Mouse (Mus musculus): ENCODE measurements around the gene Utp6.

Utp6 gene

GRCm38 (mm10) chr11:79962877-79963183, 640 bp upstream of the Utp6 start:
- DNase-seq (ENCODE audit: low read depth, low spot score), result no peak

GRCm38 (mm10) chr11:79961346-79962124, 655 bp downstream of the Utp6 start:
- DNase-seq (ENCODE audit: low read depth, low spot score), result peak; percentile 51

DNA sequence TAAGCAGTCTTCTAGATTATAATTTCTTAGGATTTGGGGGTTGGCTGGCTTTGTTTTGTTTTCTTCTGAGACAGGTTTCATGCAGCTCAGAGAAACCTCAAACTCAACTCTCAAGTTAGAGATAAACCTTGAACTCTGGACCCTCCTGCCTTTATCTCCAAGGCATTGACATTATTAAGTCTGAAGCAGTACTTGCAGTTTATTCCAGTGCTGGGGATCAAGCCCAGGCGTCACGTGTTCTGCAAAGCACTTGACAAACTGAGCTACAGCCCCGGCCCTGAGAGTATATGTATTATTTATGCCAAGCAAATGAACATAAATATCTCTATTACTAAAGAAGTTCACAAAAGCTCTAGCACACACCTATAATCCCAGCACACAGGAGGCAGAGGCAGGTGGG, 14.9 kb downstream of the Utp6 start:
- no peak for DNase-seq (ENCODE audit: low read depth, low spot score)

DNA sequence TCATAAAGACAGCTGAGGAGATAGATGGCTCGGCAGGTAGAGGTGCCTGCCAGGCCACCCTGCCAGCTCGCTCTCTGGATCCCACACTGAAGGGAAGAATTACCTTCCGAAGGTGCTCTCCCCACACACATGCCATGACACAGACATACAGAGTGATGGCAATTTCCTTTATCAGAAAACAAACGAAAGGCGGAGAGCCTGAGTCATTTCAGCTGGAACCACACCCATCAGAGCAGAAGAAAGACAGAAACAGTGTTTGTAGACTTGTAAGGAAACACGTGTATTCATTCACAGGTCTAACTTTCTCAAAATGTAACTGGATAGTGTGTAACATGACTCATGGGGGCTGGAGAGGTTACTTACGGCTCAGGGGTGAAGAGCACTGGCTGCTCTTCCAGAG, 18.6 kb downstream of the Utp6 start:
- no peak for DNase-seq (ENCODE audit: low read depth, low spot score)

DNA sequence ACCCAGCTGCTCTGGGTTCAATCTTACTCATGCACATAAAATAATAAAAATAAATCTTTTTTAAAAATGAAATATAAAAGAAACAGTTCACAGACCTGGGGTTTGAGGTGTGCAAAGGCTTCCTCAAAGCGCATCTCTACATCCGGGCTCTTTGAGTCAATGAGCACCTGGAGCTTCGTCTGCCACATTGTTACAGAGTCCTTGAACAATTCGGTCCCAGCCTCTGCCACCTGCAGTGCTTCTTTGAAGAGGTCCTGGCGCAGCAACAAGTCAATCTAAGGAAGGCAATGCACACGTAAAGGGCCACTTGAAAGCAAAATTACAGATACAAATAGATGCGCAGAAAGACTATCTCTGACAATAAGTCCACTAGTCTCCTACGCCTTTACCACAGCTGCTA, 19.1 kb downstream of the Utp6 start:
- DNase-seq (ENCODE audit: low read depth, low spot score), result peak; percentile 53

DNA sequence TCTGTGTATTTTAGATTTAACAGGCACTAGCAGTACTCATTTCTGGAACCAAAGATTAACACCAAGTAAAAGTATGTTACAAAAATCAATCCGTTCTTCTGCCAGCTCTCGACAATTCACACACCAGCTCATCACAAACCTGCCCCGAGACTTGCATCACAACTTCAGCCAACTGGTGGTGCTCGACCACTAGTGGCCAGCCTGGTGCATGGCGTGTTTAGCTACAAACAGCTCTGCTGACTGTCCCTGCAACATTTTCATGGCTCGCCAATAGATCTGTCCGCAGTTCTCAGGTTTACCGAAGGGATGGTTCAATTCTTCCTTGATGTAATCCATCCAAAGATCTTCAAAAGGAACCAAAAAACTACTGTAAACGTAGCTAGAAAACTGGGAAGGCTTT, 26.4 kb downstream of the Utp6 start:
- peak; percentile 54 for DNase-seq (ENCODE audit: low read depth, low spot score)

DNA sequence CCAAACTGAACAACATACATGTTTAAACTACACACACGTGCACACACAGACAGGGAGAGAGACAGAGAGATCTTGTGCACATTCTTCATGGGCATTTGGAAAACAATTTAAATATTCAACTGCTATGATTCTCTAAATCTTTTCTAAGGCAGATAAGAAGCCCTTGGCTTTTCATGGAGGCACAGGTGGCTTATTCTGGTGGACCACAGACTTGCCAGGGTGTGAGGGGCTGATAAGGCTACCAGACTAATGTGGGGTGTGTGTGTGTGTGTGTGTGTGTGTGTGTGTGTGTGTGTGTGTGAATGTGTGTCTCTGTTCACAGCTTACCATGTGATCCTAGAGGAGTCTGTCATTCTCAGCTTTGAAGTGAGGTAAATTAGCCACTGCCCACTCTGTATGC, 39.4 kb downstream of the Utp6 start:
- DNase-seq (ENCODE audit: low read depth, low spot score), result no peak

GRCm38 (mm10) chr11:79922157-79922556, 40.0 kb downstream of the Utp6 start:
- DNase-seq (ENCODE audit: low read depth, low spot score), result no peak

GRCm38 (mm10) chr11:79920505-79921025, 41.6 kb downstream of the Utp6 start:
- DNase-seq (ENCODE audit: low read depth, low spot score), result no peak

- peak; percentile 84 for DNase-seq (ENCODE audit: low read depth, low spot score)
Observed at GRCm38 (mm10) chr11:79919685-79920504, 42.3 kb downstream of the Utp6 start.

DNA sequence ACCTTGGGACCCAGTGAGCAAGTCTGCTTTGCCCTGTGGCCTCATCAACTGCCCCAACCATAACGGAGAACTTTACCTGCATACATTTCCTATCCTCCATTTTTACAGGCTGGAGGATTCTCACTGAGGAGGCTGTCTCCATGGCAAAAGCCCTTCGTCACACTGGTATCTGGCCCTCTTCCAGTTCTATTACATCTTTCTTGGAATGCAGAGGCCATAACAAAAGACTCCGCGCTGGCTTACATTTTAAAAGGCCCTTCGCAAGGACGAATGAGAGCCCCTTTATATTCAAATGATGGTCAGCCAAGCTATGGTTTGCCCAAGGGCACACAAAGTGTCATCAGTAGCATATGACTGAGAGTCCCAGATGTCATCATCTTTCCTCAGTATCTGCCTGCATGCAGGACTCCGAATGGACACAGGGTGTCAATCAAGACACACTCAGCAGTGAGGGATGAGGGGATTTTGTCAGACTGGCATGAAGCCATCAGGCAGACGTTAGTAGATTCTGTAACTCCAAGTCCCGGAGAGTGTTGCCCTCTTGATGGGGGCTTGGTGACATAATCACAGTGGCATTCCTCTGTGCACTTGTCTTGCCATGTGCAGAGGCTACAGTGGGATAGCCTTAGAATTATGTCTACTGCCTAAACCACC, 46.4 kb downstream of the Utp6 start:
- DNase-seq (ENCODE audit: low read depth, low spot score), result peak; percentile 25

DNA sequence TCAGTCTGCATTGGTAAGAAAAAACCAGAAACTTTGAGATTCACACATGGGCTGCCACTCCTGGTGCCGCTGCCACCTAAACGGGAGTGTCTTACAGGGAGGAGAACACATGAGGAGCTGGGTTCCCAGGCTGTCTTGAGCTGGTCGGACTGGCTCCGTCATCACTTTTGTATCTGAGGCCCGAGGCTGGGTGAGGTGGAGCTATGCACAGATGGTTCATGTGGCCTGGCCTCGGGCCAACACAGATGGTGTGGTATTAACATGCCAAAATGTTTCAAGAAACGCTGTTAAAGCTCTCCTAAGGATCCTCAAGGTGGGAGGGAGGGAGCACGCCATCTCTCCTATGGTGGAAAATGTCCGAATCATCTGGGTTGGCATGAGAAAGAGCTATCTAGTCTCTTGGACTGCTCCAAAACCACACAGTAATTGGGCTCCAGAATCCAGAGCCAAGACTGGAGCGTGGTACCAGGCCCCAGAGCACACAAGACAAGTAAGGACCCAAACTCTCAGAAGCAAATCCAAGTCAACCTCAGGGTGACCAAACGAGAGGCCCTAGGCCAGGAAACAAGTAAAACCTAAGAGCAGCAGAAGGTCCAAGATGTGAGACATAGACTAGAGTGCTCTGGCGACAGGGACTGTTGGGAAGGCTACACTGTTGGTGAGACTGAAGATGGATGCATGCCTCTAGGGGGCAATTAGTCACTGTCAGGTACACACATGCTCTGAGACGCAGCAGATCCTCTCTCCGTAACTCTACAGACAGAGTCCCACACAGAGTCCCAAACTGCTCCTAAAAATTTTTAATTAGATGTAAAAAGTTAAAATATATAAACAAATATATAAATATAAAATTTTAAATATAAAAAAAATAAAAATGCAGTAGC, 53.3 kb downstream of the Utp6 start:
- no peak for DNase-seq (ENCODE audit: low read depth, low spot score)

- DNase-seq (ENCODE audit: low read depth, low spot score), result no peak
Observed at GRCm38 (mm10) chr11:79906920-79907319, 55.3 kb downstream of the Utp6 start.

GRCm38 (mm10) chr11:79902881-79903481, 59.2 kb downstream of the Utp6 start:
- DNase-seq (ENCODE audit: low read depth, low spot score), result peak; percentile 71

GRCm38 (mm10) chr11:79901146-79901545, 61.0 kb downstream of the Utp6 start:
- DNase-seq (ENCODE audit: low read depth, low spot score), result no peak

DNA sequence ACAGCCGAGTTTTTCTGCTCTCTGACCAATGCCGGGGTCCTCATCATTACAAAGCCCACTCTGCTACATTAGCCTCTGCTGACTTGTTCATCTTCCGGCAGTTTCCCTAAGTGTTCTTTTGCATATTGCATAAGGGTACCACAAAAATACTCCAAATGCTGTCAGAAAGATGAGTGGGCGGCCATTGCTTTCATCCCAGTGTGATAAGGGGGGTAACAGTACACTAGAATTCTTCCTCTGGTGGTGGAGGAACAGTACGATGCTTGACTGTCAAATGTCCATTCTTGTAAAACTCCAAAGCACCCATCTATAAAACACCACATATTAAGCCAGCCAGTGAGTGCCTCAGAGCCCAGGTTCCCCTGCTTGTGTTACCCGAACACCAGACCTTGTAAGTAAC, 69.9 kb downstream of the Utp6 start:
- DNase-seq (ENCODE audit: low read depth, low spot score), result no peak

DNA sequence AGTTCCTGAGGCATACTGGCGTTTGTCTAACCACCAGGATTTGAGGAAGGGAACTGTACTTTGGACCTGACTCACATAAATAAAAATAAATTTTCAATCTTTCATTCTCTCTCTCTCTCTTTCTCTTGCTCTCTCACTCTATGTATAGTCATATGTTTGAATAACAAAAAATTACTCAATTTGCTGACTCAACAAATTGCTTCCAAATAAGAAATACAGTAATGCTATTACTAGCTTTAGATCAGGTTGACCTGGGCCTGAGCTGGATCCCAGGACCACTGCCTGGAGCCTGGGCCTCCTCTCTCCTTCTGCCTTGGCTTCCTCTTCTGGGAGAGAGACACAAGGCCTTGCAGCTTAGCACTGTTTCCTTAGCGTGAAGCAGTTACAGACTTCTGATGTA, 71.4 kb downstream of the Utp6 start:
- no peak for DNase-seq (ENCODE audit: low read depth, low spot score)

DNA sequence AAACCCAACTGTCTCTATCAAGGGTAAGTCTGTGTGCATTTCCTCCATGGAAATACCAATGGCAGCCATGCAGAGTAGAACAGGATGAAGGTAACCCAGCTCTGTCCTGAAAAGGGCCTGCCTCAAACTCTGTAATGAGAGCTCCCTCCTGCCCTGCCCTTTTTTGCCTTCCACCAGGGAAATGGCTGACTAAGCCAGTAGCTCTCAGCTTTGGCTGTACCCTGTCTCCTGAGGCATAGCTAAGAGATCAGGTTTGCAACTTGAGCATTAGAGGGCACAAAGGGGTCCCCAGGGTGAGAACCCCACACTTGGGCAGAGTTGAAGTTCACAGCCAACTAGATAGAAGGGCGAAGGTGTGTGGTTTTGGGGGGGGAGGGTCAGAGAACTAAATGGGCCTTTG, 75.2 kb downstream of the Utp6 start:
- no peak for DNase-seq (ENCODE audit: low read depth, low spot score)

DNA sequence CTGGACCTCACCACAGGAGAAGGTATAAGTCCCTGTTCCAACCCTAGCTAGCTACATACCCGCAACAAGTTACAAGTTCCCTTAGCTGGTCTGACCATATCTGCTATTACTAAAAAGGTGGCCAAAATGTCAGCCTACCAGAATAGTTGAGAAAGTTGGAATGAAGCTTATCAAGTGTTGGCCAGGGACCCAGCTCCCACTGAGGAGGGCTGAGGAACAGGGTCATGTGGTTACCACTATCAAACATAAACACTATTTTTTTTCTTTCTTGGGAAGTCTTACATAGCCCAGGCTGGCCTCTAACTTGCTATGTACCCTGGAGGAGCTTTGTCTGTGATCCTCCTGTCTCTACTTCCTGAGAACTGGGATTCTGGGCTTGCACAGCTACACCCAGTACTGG, 75.8 kb downstream of the Utp6 start:
- DNase-seq (ENCODE audit: low read depth, low spot score), result no peak

DNA sequence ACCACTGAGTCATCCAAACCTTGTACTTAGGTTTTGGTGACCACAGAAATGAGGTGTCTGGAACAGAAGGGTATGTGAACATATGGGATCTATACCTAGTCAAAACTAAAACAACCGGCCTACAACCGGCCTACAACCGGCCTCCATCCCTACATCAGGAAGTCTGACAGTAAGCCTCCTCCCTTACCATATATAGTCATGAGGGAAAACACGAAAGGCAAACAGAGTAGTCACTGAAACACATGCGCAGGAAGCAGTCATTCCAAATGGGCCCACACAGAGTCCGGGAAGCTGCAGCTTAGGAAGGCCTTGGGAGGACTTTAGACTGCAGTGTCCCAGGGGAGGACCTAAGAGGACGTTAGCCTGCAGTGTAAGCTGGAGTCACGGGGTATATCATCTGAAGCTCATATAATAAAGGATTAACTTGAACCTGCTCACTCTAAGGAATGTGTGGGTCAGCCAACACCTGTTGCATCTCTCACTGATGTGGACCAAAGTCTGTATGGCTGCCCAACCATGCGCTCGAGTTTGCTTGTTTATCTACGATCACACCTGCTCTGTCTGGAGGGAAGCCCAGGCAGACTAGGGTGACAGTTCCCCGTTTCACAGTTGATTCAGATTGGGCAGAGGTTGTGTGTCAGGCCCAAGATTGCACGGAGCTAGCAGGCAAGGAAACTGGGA, 76.3 kb downstream of the Utp6 start:
- DNase-seq (ENCODE audit: low read depth, low spot score), result no peak
